Comparison of ENCODE assay signal across 12 mouse cellular contexts in the genomic region with DNA sequence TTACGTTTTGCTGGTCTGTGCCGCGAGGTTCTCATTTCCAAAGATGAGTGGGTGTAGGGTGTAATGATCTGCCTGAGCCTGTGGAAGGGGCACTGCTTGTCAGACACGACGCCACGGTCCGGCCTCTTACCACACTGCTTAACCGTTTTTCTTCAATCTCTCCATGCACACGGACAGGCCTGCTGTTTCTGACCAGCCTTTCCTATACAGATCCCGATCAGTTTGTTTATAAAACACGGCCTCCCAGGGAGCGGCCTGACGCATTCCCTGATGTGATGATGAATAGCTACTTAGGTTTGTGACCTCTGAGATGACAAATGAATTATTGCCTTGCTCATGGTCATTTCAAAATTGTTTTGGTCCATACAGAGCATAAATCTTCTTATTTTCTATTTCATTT. TPM values are rescaled to one million over a fixed set of nuclear protein-coding genes. Genes with fewer than 3 reads are reported as not detected.
DNase-seq lines count a peak whose midpoint lies in the region.
"Had no signal": no experiment of that assay in that cellular context is flagged by ENCODE, and none has a peak within 500 bp of the region (broad histone marks: within the 10 kb centered on the region; RNA-seq: fewer than 3 reads in every experiment).

No protein-coding gene starts in this region.

- peak; percentile 64 for DNase-seq in adrenal gland, adult 2 months
- DNase-seq in adrenal gland, postnatal 10 days, result no peak
- peak; percentile 30 for DNase-seq in adrenal gland, postnatal 25 days
- DNase-seq in adrenal gland, postnatal 4 days (ENCODE audit: low spot score in 2 of 2), result no peak
- DNase-seq in NIH3T3 (ENCODE audit: low read depth), result peak; percentile 74
- DNase-seq in right cerebral cortex, adult 2 months (ENCODE audit: low spot score in 2 of 2), result no peak
- DNase-seq: cerebellum, adult 11-12 months; cerebellum, adult 2 months; cerebellum, adult 9-10 months; cerebellum, postnatal 10 days; cerebellum, postnatal 25 days; forebrain, postnatal 0 days had no signal

RNA-seq across cellular contexts. Expression of a gene that starts 48.9 kb away (rescaled TPM):
- total RNA-seq in adrenal gland, adult 2 months (2021), result 10 to 100 TPM; 27.1 to 49.2 TPM
- polyA plus RNA-seq in adrenal gland, adult 2 months (2012; rRNA removed), result 51.6 and 89.4 TPM in 2 replicates
- total RNA-seq in adrenal gland, postnatal 10 days (2021), result 10 to 100 TPM; 66.4 to 80.4 TPM
- 33.8 and 44.4 TPM in 2 replicates for total RNA-seq in adrenal gland, postnatal 25 days (2021)
- 10 to 100 TPM; 47.4 to 60.1 TPM for total RNA-seq in adrenal gland, postnatal 4 days (2021)

Comparison
In these comparisons a context has a peak if more than half of its experiments do, and no peak if none do; other contexts are left out.
1. DNase-seq: peak in adrenal gland, adult 2 months (single experiment), adrenal gland, postnatal 25 days (single experiment) and NIH3T3 (single experiment); none in adrenal gland, postnatal 10 days (single experiment), adrenal gland, postnatal 4 days (0 of 2) and right cerebral cortex, adult 2 months (0 of 2).